Mouse (Mus musculus) layer of hippocampus, adult 8-10 months (tissue): ENCODE data around the gene Gmcl1. TPM values are rescaled to one million over a fixed set of nuclear protein-coding genes. Genes with fewer than 3 reads are reported as not detected.
A peak's percentile ranks its signal among the peaks of the same experiment; 100 is the strongest.

Experiments used
- DNase-seq, 2 experiments: peaks; one replicate each; pipeline ENCODE4 v3.0.0; 2022; ENCODE audit warnings: low spot score in 2 of 2
- total RNA-seq, 4 experiments: library from RNA; stranded (reverse); gene quantifications; 2 replicates each; pipeline ENCODE4 v1.2.4; 2022

Gene Gmcl1
- total RNA-seq, 4 experiments from 2014 or later, result 30.3 to 35.5 (median 31.5) TPM

- peak in 1 of 2 experiments; percentile 12 for DNase-seq
These were observed 3.1 kb upstream of the Gmcl1 start for GRCm38 (mm10) chr6:86736313-86736712.

GRCm38 (mm10) chr6:86732276-86733173 is 658 bp downstream of the Gmcl1 start:
- DNase-seq, result peak; percentile 16 to 20

DNA sequence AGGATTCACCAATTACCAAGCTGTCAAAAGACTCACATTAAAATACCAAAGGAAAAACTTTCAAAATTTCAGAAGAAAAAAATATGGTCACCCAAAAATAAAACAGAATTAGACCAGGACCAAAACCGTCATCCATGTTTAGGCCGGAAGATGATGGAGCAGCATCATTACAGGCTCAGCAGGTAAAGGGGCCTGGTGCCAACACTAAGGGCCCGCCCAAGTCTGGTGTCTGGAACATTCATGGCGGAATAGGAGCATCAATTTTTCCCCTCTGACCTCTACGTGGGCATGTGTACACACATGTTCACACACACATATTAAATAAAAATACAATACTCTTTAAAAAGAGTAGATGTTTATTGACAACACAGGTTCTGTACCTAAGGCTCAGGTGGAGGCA is 4.5 kb downstream of the Gmcl1 start:
- DNase-seq, result no peak

- no peak for DNase-seq
These were observed 11.2 kb downstream of the Gmcl1 start for GRCm38 (mm10) chr6:86721977-86722376.

DNA sequence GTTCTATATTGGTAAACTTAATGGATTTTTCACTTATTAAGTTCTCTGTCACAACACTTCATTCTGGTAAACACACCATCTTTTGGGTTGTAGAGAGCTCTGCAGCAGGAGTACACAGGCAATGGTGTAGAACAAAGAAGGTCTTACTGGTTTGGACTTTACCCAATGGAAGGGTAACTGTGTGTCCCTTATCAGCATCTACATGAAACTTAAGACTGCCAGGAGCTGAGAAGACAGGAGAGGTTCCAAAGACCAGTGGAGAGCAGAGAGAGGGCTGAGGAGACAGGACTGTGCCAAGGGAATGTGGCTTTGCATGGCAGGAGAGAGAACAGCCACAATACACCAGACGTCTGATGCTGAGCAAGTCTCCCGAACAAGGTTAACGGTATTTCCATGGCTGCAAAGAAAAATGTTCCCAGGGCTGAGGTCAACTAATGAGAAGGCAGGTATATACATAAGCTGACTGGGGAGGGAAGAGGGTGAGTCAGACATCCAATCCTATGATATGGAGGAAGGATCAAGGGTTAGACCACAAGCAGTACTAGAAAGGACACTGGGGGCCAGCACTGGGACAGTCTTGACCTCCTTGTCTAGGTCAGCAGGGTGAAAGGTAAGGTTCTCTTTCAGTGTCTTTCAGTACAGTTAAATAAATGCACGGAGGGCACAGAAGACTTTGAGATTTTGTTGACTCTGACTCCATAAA is 25.0 kb downstream of the Gmcl1 start:
- DNase-seq, result no peak

- DNase-seq, result no peak
These were observed 30.6 kb downstream of the Gmcl1 start for GRCm38 (mm10) chr6:86702577-86702976.

- no peak for DNase-seq
These were observed 35.3 kb downstream of the Gmcl1 start for GRCm38 (mm10) chr6:86697903-86698302.

GRCm38 (mm10) chr6:86696213-86696612 is 37.0 kb downstream of the Gmcl1 start:
- DNase-seq, result no peak

DNA sequence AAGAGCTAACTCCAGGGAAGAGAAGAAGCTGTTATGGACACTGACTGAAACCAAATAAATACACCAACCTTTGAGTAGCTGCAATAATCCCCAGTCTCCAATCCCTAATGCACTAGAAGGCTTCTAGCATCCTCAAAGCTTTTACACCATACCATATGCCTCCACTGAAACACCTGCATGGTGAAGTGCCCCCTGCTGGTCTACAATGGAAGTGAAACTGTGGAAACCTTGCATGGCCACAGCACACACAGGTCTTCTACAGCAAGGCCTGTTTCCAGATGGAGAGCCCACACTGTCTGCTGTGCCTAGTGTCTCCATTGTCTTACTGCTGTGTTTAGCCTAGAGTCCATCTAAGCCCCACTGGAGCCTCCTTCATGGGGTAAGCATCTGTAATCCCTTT is 38.7 kb downstream of the Gmcl1 start:
- DNase-seq, result peak in 1 of 2 experiments; percentile 46

GRCm38 (mm10) chr6:86689671-86690070 is 43.5 kb downstream of the Gmcl1 start:
- no peak for DNase-seq

- no peak for DNase-seq
These were observed 46.2 kb downstream of the Gmcl1 start for GRCm38 (mm10) chr6:86686971-86687370.

- no peak for DNase-seq
These were observed 48.5 kb downstream of the Gmcl1 start for GRCm38 (mm10) chr6:86684655-86685011.

- peak; percentile 80 to 87 for DNase-seq
These were observed 49.1 kb downstream of the Gmcl1 start, which contains the start of gene Snrnp27 for GRCm38 (mm10) chr6:86683872-86684654. Snrnp27 (minus strand) TSS chr6:86684522.

DNA sequence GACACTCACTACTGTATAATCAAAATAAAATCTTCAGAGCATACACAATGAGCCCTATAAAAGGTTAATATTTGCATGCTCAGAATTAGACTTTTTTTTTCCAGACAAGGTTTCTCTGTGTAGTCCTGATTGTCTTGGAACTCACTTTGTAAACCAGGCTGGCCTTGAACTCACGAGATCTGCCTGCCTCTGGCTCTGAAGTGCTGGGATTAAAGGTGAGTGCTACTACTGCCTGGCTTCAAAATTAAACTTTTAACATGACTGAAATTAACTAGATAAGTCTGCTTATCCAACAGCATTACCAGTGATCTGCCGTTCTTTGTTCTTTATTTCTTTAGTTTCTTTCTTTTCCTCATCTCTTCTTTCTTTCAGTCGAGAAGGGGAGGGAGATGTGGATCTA is 51.9 kb downstream of the Gmcl1 start:
- DNase-seq, result no peak

DNA sequence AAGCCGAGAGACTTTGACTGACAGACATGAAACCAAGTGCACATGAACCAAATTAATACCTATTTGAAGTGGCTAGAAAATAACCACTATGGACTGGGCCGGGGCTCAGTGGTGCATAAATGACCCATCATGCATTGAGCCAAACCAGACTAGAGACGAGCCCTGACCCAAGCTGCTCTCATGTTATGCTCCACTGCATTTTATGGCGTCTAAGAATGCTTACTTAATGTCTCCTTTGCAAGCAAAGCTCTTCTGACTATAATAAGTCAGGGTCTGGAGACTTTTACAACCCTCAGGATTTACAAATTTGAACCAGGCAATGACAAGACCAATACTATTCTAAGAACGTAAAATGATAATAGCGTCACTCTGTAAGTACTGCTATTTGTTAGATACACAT is 54.8 kb downstream of the Gmcl1 start:
- DNase-seq, result no peak

DNA sequence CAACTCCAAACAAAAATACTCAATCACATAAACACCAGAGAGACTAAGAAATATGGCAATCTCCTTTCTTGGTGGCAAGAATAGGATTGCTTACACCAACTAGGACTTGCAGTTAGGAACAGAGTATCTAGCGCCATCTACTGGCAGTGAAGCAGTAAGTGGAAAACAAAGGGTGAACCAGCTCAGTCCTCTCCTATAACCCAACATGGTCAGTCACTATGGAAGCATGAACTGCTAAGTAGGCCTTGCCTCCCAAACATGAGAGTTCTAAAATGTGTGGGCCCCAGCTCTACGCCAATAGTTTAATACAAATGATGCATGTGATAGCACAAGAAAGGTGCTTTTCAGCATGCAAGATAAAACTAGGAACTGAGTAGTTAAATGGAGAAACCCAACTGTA is 62.3 kb downstream of the Gmcl1 start:
- DNase-seq, result peak; percentile 49 to 61

DNA sequence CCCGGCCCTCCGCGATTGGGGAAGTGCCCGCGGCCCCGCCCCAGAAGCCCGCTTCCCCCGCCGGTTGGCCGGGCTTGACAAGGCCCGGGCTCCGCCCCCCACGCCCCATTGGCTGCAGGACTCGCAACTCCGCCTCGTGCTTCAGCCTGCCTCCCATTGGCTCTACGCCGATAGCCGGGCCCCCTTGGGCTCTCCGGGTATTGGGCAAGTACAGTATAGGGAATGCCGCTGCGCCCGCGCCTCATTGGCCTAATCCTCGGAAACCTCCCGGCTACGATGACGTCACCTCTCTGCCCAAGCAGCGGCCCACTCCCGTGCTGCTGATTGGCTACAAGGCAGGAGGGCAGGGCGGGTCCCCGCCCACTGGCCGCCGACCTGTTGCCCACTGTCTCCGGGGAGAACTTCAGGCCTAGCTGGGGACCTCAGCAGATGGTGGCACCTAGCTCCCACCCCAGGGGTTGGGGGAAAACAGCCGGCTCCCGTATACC is 63.9 kb downstream of the Gmcl1 start:
- peak; percentile 100 for DNase-seq

DNA sequence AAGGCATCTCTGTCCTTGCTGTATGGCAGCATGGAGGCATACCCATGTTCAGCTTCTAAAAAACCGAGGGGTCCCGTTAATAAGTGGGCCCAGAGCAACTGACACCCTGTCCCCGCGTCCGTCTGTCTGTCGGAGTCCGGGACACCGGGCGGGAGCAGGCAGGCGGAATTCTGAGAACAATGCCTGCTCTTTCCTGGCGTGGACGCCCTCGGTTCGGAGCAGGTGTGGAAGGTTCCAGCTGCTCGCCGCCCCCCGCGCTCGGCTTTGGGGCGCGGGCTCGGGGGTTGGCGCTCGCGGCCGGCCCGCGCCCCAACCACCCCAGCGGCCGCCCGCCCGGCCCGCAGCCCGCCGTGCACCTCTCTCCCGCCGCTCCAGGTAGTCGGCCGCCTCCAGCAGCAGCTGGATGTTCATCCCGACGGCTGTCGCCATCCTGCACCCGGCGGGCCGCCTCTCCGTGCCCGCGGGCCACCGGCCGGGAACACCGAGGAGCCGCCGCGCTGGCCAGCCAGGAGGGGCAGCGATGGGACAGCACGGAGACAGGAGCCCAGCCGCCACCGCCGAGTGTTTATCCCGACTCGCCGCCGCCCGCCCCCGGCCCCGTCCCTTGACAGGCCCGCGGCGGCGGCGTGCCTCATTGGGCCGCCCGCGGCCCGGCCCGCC is 64.5 kb downstream of the Gmcl1 start, which contains the start of gene Mxd1:
Gene Mxd1 (minus strand): TSS at position 582 of the 660 bp plus-strand sequence.
- no peak for DNase-seq

DNA sequence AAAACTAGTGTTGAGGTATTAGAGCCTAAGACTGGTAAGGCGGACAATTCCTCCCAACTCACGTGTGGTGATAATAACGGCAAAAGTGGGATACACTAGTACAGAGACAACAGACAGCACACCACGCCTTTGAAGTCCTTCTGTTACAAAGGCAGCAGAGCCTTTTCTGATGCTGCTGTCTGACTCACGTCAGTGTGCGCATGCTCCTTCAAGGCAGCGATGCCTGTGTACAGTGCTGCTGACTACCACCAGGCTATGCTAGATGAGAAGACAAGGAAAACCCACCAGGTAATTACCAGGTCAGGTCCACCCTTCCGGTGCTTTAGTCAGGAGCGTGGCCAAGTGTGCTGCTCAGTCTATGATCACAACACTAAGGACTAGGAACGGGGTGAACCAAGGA is 66.1 kb downstream of the Gmcl1 start:
- DNase-seq, result no peak

DNA sequence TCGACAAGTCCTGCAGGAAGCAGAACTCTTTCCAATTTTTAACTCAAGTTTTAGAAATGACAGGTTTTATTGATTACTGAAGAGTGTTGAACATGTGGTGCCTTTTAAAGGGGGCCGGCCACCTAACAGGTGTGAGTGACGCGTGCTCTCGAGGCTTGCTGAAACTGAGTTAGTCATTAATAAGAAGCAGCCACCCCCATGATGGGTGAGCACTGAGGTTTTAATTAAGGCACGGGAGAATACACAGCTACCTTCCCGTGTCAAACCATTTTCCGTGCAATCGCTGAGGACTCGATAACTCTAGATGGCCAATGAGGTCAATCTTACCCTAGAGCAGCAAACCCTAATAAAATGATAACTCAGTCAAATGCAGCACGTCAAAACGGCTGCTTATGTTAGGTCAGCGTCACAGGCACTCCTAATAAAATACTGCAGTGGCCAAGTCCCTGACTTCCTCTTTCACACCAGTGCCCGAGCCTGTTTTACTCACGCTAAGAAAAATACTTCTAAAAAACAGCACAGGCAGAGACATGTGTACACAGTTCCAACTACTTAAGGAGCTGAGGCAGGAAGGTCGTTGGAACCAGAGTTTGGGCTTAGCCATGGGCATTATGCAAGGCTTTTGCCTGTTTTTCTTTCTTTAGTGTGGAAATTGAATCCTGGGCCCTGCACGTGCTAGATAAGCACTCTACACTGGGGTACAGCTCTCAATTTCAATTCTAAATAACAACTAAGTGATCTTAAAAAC is 67.4 kb downstream of the Gmcl1 start:
- DNase-seq, result no peak
